Mouse (Mus musculus) brain, embryonic 14.5 days (tissue): Measurements from ENCODE around the gene Ttyh2. TPM values are rescaled to one million over a fixed set of nuclear protein-coding genes. Genes with fewer than 3 reads are reported as not detected.

Source experiments
- DNase-seq: peaks from one replicate; pipeline ENCODE4 v3.0.0-alpha.2; 2011; ENCODE audit warnings: low read depth
- CTCF ChIP-seq: fragments of 200-500 bp; IDR thresholded peaks from 2 replicates; pipeline ENCODE4 v1.5.1; 2012; ENCODE audit warnings: inconsistent platforms, mild to moderate bottlenecking, moderate library complexity, borderline replicate concordance; ENCODE audit not compliant: insufficient read depth, insufficient read length; ENCODE audit errors: extremely low read depth
- POLR2A ChIP-seq: fragments of 200-500 bp; IDR thresholded peaks from 2 replicates; pipeline ENCODE4 v1.6.1; 2012; ENCODE audit warnings: mild to moderate bottlenecking, inconsistent platforms, borderline replicate concordance; ENCODE audit not compliant: poor library complexity, insufficient read depth, insufficient read length, severe bottlenecking; ENCODE audit errors: extremely low read depth
- polyA plus RNA-seq: library from polyadenylated mRNA; depleted of rRNA; stranded (reverse); fragments of >200 nt; gene quantifications from 2 replicates; pipeline ENCODE4 v1.2.3, GENCODE M21; 2012

The Ttyh2 gene
- polyA plus RNA-seq, 1 experiment, result 25.4 TPM

DNA sequence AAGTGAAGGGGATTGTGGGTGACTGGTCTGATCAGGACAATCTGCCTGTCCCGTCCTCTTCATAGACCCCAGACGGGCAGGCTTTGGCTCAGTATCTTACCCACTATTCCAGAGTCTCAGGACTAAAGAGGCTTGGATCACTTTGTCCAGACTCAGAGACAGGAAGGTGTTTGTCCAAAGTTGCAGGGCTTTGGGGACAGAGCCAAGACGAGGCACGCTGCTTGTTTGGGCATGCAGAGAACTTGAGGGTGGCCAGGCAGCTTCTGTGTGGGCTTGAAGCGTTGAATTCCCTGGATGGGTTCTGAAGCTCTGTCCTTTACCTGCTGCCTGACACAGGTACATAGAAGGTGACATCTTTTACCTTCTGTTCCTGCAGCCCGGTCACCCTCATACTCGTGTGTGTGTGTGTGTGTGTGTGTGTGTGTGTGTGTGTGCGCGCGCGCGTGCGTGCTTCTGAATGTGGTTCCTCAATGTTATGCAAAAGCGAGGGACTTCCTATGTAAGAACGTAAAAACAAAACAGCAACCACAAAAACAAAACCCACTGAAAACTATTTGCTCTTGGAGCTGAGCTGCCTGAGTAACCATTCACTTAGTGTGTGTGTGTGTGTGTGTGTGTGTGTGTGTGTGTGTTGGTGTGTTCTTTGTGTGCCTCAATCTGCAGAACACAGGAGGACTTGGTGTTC, 27.2 kb downstream of the Ttyh2 start:
- peak; percentile 64 for DNase-seq
- TF ChIP-seq POLR2A, result no peak
- TF ChIP-seq CTCF, result no peak

DNA sequence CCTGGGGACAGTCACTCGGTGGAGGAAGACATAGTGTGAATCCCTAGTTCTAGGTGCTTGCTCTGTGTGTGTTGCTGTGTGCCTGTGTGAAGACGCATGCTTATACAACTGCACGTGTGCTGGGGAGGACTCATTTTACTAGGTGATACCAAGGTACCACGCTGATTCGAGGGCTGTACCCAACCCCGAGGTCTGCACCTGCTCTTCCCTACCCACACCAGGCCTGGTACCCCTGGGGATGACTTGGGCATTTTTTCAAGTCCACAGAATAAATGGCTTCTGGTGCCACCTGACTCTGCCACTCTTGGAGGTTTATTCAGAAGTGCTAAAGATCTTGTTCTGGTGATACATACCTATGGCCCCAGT, 27.7 kb downstream of the Ttyh2 start:
- DNase-seq, result no peak
- TF ChIP-seq POLR2A (no peak), CTCF (no peak)

- TF ChIP-seq CTCF (no peak), POLR2A (no peak)
- peak; percentile 96 for DNase-seq
Measured at GRCm38 (mm10) chr11:114704071-114704913, 29.1 kb downstream of the Ttyh2 start.

GRCm38 (mm10) chr11:114706358-114706757, 31.1 kb downstream of the Ttyh2 start:
- TF ChIP-seq POLR2A (no peak), CTCF (no peak)
- no peak for DNase-seq

GRCm38 (mm10) chr11:114711393-114711792, 36.2 kb downstream of the Ttyh2 start:
- TF ChIP-seq CTCF (no peak), POLR2A (no peak)

DNA sequence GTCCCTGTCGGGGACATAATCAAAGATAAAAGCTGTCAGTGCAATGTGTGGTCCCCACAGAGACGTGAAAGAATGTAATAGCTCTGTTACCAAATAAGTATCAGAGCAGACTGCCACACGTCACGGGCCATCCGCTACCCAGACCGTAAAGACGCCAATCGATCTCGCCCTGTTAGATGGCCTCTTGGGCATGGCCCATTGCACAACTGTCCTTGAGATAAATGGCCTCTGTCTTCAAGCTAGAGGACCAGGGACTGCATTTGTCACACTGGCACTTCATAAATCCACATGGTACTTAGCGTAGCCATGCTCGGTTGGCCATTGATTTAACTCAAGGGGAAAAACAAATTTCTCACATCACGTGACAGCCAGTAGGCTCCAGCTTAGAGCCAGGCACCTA, 36.6 kb downstream of the Ttyh2 start:
- TF ChIP-seq POLR2A (no peak), CTCF (no peak)
- no peak for DNase-seq

More at GRCm38 (mm10) chr11:114711393-114711792, 36.2 kb downstream of the Ttyh2 start:
- no peak for DNase-seq

GRCm38 (mm10) chr11:114714526-114714925, 39.3 kb downstream of the Ttyh2 start:
- TF ChIP-seq POLR2A, result no peak
- no peak for TF ChIP-seq CTCF
- DNase-seq, result no peak

DNA sequence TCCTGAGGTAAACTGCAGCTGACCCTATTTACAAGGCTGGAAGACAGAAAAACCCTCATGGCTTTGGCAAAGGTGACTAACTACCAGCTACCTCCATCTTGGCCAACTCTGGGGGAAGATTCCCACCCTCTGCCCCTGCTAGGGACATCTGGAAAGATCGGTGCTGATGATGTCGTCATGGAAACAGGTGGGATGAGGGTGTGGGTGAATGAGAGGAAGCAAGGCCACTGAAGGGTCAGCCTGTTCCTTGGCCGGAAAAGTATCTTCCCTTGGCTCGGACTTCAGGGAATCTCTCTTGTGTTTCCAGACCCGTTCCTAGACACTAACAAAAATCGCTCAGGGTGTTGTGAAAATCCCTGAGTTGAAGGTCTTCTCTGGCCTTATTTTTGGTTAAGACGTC, 40.3 kb downstream of the Ttyh2 start:
- no peak for DNase-seq
- TF ChIP-seq POLR2A (no peak), CTCF (no peak)

DNA sequence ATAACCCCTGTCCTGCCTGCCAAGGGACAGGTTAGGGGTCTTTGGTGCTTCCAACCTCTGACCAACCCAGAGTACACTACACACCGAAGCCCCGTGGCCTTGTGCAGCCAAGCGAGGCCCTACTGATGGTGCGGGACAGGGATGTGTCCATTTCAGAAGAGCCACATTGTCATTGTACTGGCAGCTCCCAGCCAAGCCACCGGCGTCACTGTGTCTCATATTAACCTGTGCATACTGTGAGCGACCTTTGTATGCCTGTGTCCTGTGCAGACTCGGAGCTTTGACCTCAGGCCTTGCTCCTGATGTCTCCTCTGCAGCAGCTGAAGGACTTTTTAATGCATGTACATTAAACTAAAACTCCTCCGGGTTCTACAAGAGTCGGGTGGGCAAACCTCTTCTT, 45.3 kb downstream of the Ttyh2 start:
- DNase-seq, result no peak
- TF ChIP-seq POLR2A, result no peak
- no peak for TF ChIP-seq CTCF

GRCm38 (mm10) chr11:114722438-114722837, 47.2 kb downstream of the Ttyh2 start:
- DNase-seq, result no peak
- TF ChIP-seq POLR2A (no peak), CTCF (no peak)

DNA sequence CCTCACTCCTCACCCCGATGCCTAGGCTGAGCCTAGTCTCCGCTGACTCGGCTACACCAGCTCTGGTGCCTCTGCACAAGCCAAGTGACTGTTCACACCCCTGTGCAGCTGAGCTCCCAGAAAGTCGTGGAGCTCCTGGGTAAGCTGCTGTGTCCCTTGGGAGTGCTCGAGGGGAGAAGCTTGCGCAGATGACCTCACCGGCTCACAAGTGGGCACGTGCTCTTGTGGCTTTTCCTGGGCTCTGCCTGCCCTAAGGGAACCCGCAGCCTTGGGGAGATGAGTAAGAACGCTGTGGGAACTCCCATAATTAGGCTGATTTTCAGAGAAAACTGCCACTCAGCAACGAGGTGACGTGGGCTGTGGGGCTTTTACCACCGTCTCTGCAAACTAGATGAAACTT, 47.8 kb downstream of the Ttyh2 start:
- DNase-seq, result no peak
- TF ChIP-seq CTCF (no peak), POLR2A (no peak)
